Mouse (Mus musculus): Measurements from ENCODE around the gene Mrpl12.

GRCm38 (mm10) chr11:120498226-120498625 is 13.8 kb downstream of the Mrpl12 start:
- TF ChIP-seq EP300 (IDR thresholded peaks at IDR 0.05; ENCODE audit: low read depth) (no peak), CTCF (IDR thresholded peaks at IDR 0.05; ENCODE audit: low read depth) (no peak)

All from heart, postnatal 0 days (tissue).